In genomic region chr9:100942042-100942441, GRCm38 (mm10) we compare ENCODE assay signal across 19 mouse cellular contexts.
DNase-seq lines count a peak whose midpoint lies in the region; ATAC-seq lines count a peak whose summit lies in the region.
"Had no signal": no experiment of that assay in that cellular context is flagged by ENCODE, and none has a peak within 500 bp of the region (broad histone marks: within the 10 kb centered on the region; RNA-seq: fewer than 3 reads in every experiment).

No protein-coding gene starts in this region.

- ATAC-seq in cerebellum, adult (ENCODE audit: insufficient number of reproducible peaks, low FRiP score, low TSS enrichment): peak; percentile 98
- ATAC-seq: forebrain, postnatal 0 days; Patski had no signal

- intact Hi-C loops in heart, postnatal 14 days (cut with DNase I): no loop called here

- DNase-seq in layer of hippocampus, adult 8-10 months (ENCODE audit: low spot score in 2 of 2): peak; percentile 7 to 10
- no peak for DNase-seq in layer of hippocampus, postnatal 25 days (ENCODE audit: extremely low spot score in 1 of 2, low spot score in 1 of 2)
- DNase-seq in brain, adult 2 months (ENCODE audit: low read depth, low spot score): peak; percentile 98
- DNase-seq in cerebellum, adult 9-11 months: peak; percentile 96
- DNase-seq in gastrocnemius, postnatal 4 days (ENCODE audit: low spot score in 2 of 2): no peak
- no peak for DNase-seq in heart, postnatal 14 days
- DNase-seq: adrenal gland, postnatal 25 days; forebrain, postnatal 0 days; gastrocnemius, adult 2 months; heart, postnatal 10 days; kidney, adult 18-20 months; liver, embryonic 13.5 days; lung, embryonic 14.5 days; lung, postnatal 36 days; right cerebral cortex, postnatal 25 days; thymus, adult 18-20 months; thymus, postnatal 4 days had no signal

Comparison
In these comparisons a context has a peak if more than half of its experiments do, and no peak if none do; other contexts are left out.
1. DNase-seq: peak in layer of hippocampus, adult 8-10 months (2 of 2), brain, adult 2 months (single experiment) and cerebellum, adult 9-11 months (single experiment); none in layer of hippocampus, postnatal 25 days (0 of 2), gastrocnemius, postnatal 4 days (0 of 2) and heart, postnatal 14 days (0 of 2).